Mouse (Mus musculus) liver, embryonic 16.5 days (tissue): ENCODE data around the gene Eif1ad. TPM values are rescaled to one million over a fixed set of nuclear protein-coding genes. Genes with fewer than 3 reads are reported as not detected.
"Not testable (repeated sequence)": the region's sequence is repeated elsewhere in the genome, so short reads cannot be mapped to it uniquely, and the experiment has no call there.

Experiments
- ATAC-seq: fragments of 200-750 bp; cut with Nextera tagmentation; 2 replicates; pipeline ENCODE4 v1.8.0; 2017; ENCODE audit warnings: low read depth, mild to moderate bottlenecking, moderate number of reproducible peaks, moderate library complexity
- H3K27ac ChIP-seq: fragments of 300-500 bp; sonication (generic); 2 replicates; pipeline ENCODE4 v1.5.1; 2014; ENCODE audit warnings: mild to moderate bottlenecking, low read length
- H3K27me3 ChIP-seq: fragments of 300-500 bp; sonication (generic); 2 replicates; pipeline ENCODE4 v1.6.1; 2014; ENCODE audit warnings: low read depth, low read length, mixed read lengths; ENCODE audit not compliant: control insufficient read depth, insufficient read depth
- H3K36me3 ChIP-seq: fragments of 300-500 bp; sonication (generic); 2 replicates; pipeline ENCODE4 v1.6.1; 2014; ENCODE audit warnings: mild to moderate bottlenecking; ENCODE audit not compliant: control insufficient read depth, insufficient read depth
- H3K4me1 ChIP-seq: fragments of 300-500 bp; sonication (generic); 2 replicates; pipeline ENCODE4 v1.6.1; 2014; ENCODE audit warnings: low read depth, low read length, mixed read lengths; ENCODE audit not compliant: control insufficient read depth
- H3K4me2 ChIP-seq: fragments of 300-500 bp; sonication (generic); 2 replicates; pipeline ENCODE4 v1.6.1; 2014; ENCODE audit warnings: low read depth, low read length, mixed read lengths
- H3K4me3 ChIP-seq: fragments of 300-500 bp; sonication (generic); 2 replicates; pipeline ENCODE4 v1.5.1; 2014; ENCODE audit warnings: low read depth, mild to moderate bottlenecking, low read length
- H3K9ac ChIP-seq: fragments of 300-500 bp; sonication (generic); 2 replicates; pipeline ENCODE4 v1.6.1; 2014; ENCODE audit warnings: low read depth, low read length
- H3K9me3 ChIP-seq: fragments of 300-500 bp; sonication (generic); replicated peaks from 2 replicates; pipeline ENCODE4 v1.6.1; 2016; ENCODE audit warnings: low read length; ENCODE audit not compliant: control insufficient read depth
- WGBS: fragments of 180-500 bp; shearing (Covaris S2); extraction: QIAGEN DNeasy Blood & Tissue Kit; methylation state at CpG from one replicate; pipeline ENCODE4 v1.1.7; 2014; ENCODE audit not compliant: insufficient replicate concordance; 5-methylcytosine and 5-hydroxymethylcytosine counted together
- polyA plus RNA-seq: library from polyadenylated mRNA; unstranded; fragments of >200 nt; fragmentation: Nextera tagmentation; extraction: Ambion mirVana; gene quantifications from 2 replicates; pipeline ENCODE4 v1.2.1, GENCODE M21; 2015

Eif1ad gene
- polyA plus RNA-seq, 1 experiment from 2014 or later: 22.4 TPM

- H3K9me3 ChIP-seq, H3K36me3 ChIP-seq, H3K27me3 ChIP-seq: not testable (repeated sequence)
- Histone ChIP-seq H3K27ac (peak overlapping the region; percentile 96), H3K4me1 (peaks cover 19% of the 10 kb centered on the region), H3K9ac (peak overlapping the region; percentile 82), H3K4me3 (peak overlapping the region; percentile 69), H3K4me2 (peak overlapping the region; percentile 76)
- peak; percentile 81 for ATAC-seq
- 7% methylated on average over 21 of the region's 25 CpGs for WGBS
These were observed 40.1 kb downstream of the Eif1ad start for GRCm38 (mm10) chr19:5406531-5407126.

GRCm38 (mm10) chr19:5407133-5407532 lies 40.6 kb downstream of the Eif1ad start:
- Histone ChIP-seq H3K4me2 (peak overlapping the region; percentile 76), H3K9ac (peak overlapping the region; percentile 82), H3K4me1 (peaks cover 19% of the 10 kb centered on the region), H3K4me3 (peak overlapping the region; percentile 69), H3K9me3 (no peaks in the 10 kb centered on the region), H3K27ac (peak overlapping the region; percentile 96), H3K36me3 (no peaks in the 10 kb centered on the region), H3K27me3 (no peaks in the 10 kb centered on the region)
- peak; percentile 77 for ATAC-seq
- WGBS: 8% methylated on average over 7 of the region's 7 CpGs

- ATAC-seq: no peak
- H3K4me2 ChIP-seq: peak overlapping the region; percentile 76
- H3K4me1 ChIP-seq: peaks cover 19% of the 10 kb centered on the region
- WGBS: 71% methylated on average over 13 of the region's 13 CpGs
- H3K9me3 ChIP-seq: no peaks in the 10 kb centered on the region
- H3K27ac ChIP-seq: peak overlapping the region; percentile 96
- H3K27me3 ChIP-seq: no peaks in the 10 kb centered on the region
- peak overlapping the region; percentile 82 for H3K9ac ChIP-seq
- no peaks in the 10 kb centered on the region for H3K36me3 ChIP-seq
- peak overlapping the region; percentile 69 for H3K4me3 ChIP-seq
These were observed 41.8 kb downstream of the Eif1ad start for GRCm38 (mm10) chr19:5408057-5409001.

- Histone ChIP-seq H3K4me3 (no peak overlapping the region), H3K27me3 (no peaks in the 10 kb centered on the region), H3K36me3 (no peaks in the 10 kb centered on the region), H3K4me2 (no peak overlapping the region), H3K9ac (no peak overlapping the region), H3K4me1 (peaks cover 19% of the 10 kb centered on the region), H3K27ac (no peak overlapping the region), H3K9me3 (no peaks in the 10 kb centered on the region)
- WGBS: 72% methylated on average over 5 of the region's 5 CpGs
- no peak for ATAC-seq
These were observed 42.5 kb downstream of the Eif1ad start for GRCm38 (mm10) chr19:5409068-5409467.

GRCm38 (mm10) chr19:5410641-5411040 lies 44.1 kb downstream of the Eif1ad start:
- Histone ChIP-seq H3K36me3 (no peaks in the 10 kb centered on the region), H3K27me3 (no peaks in the 10 kb centered on the region), H3K27ac (no peak overlapping the region), H3K4me1 (peaks cover 19% of the 10 kb centered on the region), H3K4me3 (no peak overlapping the region), H3K9ac (no peak overlapping the region), H3K4me2 (no peak overlapping the region), H3K9me3 (no peaks in the 10 kb centered on the region)
- no peak for ATAC-seq
- WGBS: 76% methylated on average over 5 of the region's 5 CpGs

- H3K27me3 ChIP-seq: no peaks in the 10 kb centered on the region
- H3K9ac ChIP-seq: no peak overlapping the region
- WGBS: 70% methylated on average over 5 of the region's 5 CpGs
- no peaks in the 10 kb centered on the region for H3K9me3 ChIP-seq
- no peak for ATAC-seq
- no peak overlapping the region for H3K27ac ChIP-seq
- no peaks in the 10 kb centered on the region for H3K36me3 ChIP-seq
- peaks cover 15% of the 10 kb centered on the region for H3K4me1 ChIP-seq
- H3K4me2 ChIP-seq: no peak overlapping the region
- no peak overlapping the region for H3K4me3 ChIP-seq
These were observed 45.4 kb downstream of the Eif1ad start for GRCm38 (mm10) chr19:5411961-5412360.

- Histone ChIP-seq H3K4me1 (peaks cover 6% of the 10 kb centered on the region; the same call in 1 of the 2 replicates), H3K4me3 (no peak overlapping the region), H3K36me3 (no peaks in the 10 kb centered on the region), H3K27me3 (no peaks in the 10 kb centered on the region), H3K9me3 (no peaks in the 10 kb centered on the region), H3K9ac (no peak overlapping the region), H3K27ac (no peak overlapping the region), H3K4me2 (no peak overlapping the region)
- no peak for ATAC-seq
- 64% methylated on average over 4 of the region's 4 CpGs for WGBS
These were observed 47.3 kb downstream of the Eif1ad start for GRCm38 (mm10) chr19:5413840-5414239.

- Histone ChIP-seq H3K9ac (no peak overlapping the region), H3K4me2 (no peak overlapping the region), H3K27me3 (no peaks in the 10 kb centered on the region), H3K4me1 (peaks cover 3% of the 10 kb centered on the region; the same call in 1 of the 2 replicates), H3K27ac (no peak overlapping the region), H3K9me3 (no peaks in the 10 kb centered on the region), H3K4me3 (no peak overlapping the region), H3K36me3 (no peaks in the 10 kb centered on the region)
- ATAC-seq: no peak
- WGBS: 56% methylated on average over 2 of the region's 2 CpGs
These were observed 48.0 kb downstream of the Eif1ad start for GRCm38 (mm10) chr19:5414534-5414957.
